Mouse (Mus musculus) activated CD4-positive, CD25-positive, alpha-beta regulatory T cell, adult 4 months (primary cell): ENCODE data around the gene Map3k21. TPM values are rescaled to one million over a fixed set of nuclear protein-coding genes. Genes with fewer than 3 reads are reported as not detected.
A peak's percentile ranks its signal among the peaks of the same experiment; 100 is the strongest.

Source experiments
- ATAC-seq: one replicate; pipeline ENCODE4 v1.8.0; 2017
- polyA plus RNA-seq, 2 experiments: library from polyadenylated mRNA; unstranded; fragments of 100-300 nt; shearing (Covaris generic); gene quantifications; one replicate each; pipeline ENCODE4 v1.2.1; 2017

Map3k21 gene
- not detected for polyA plus RNA-seq

DNA sequence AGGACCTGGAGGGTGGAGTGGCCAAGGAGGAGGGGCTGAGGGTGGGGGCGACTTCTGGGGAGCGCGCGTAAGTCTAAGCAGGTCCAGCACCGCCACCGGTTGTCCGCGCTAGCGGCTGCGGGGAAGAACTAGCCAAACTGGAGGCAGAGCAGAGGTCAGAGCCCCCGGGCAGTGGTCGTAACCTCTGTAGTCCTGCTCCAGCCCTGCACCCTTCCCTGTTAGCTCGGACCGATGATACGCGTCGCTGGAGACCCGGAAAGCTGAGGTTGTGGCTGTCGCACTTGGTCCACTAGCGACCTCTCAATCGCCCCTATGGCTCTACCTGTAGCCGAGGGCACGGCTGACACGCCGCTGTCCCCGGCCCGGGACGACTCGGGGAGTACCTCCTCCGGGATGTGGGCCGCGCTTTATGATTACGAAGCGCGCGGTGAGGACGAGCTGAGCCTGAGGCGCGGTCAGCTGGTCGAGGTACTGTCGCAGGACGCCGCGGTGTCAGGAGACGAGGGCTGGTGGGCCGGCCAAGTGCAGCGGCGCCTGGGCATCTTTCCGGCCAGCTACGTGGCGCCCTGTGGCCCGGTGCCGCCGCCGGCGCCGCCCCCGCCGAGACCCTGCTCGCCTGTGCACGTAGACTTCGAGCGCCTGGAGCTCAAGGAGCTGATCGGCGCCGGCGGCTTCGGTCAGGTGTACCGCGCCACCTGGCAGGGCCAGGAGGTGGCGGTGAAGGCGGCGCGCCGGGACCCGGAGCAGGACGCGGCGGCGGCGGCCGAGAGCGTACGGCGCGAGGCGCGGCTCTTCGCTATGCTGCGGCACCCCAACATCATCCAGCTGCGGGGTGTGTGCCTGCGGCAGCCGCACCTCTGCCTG lies at the start of gene Map3k21:
TSS of gene Map3k21 (plus strand) at position 86 of the 864 bp plus-strand sequence.
- ATAC-seq, result no peak

- no peak for ATAC-seq
These were observed 44.1 kb upstream of the Map3k21 start for GRCm38 (mm10) chr8:125866125-125866524.

- no peak for ATAC-seq
These were observed 41.7 kb upstream of the Map3k21 start for GRCm38 (mm10) chr8:125868552-125868951.

DNA sequence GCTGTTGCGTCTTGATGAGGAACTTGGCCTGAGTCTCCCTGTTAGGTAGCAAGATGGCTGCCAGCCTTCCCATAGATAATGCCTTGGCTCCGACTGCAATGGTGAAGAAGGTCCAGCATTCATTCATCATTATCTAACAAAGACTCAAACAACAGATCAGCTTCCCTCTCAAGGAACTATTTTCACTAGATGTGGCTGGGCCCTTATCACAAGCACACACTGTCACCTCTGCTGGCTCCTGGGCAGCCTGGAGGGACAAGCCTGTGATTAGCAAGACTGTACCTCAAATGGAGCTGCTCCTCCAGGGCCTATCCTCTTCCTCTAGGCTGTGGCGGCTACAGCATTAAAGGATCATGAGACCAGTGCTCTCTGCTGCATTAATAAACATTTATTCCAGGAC lies 40.5 kb upstream of the Map3k21 start:
- ATAC-seq, result no peak

DNA sequence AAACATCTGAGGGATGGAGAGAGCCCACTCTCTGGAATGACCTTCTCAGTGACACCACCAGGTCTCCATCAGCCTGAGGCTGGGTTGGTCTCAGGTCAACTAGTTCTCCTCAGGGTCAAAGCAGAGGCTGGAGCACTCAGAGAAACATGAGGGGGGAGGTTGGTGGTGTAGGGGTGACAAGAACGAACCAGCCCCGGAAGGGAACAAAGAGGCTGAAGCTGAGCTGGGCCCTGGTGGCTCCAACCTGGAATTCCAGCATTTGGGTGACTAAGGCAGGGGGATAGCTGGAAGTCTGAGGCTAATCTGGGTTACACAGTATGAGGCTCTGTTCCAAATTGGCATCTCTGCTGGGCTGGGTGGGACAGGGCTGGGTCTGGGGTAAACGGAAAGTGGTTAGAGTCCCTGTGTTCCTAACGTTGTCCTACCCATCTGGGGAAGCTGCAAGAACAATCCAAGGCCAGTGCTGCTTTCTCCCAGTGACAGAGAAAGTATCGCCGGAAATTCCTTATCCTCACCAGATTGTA lies 40.0 kb upstream of the Map3k21 start:
- no peak for ATAC-seq

DNA sequence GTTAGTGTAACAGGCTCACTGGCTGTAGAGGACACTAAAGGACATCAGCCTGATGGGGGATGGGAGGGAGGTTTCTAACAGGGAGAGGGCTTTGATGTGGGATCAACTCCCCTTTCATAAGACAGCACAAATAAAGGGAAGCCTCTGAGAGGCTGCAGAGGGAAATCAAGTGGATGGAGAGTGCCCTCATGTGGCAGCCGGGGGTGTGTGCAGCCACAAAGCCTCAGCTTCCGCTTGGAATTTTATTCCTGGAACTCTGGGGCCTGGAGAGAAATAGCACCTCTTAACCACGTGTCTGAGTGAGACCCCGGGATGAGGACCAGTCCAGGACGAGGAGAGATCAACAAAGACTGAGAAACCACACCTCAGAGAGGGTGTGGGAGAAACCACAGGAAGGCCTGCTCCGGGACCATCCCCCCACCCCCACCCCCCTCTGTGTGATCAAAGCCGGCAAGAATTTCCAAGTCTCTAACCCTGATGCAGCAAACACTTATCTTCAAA lies 39.4 kb upstream of the Map3k21 start:
- ATAC-seq, result peak; percentile 32

GRCm38 (mm10) chr8:125872501-125873249 lies 37.6 kb upstream of the Map3k21 start:
- ATAC-seq, result no peak

GRCm38 (mm10) chr8:125873250-125873534 lies 37.1 kb upstream of the Map3k21 start:
- ATAC-seq, result no peak

DNA sequence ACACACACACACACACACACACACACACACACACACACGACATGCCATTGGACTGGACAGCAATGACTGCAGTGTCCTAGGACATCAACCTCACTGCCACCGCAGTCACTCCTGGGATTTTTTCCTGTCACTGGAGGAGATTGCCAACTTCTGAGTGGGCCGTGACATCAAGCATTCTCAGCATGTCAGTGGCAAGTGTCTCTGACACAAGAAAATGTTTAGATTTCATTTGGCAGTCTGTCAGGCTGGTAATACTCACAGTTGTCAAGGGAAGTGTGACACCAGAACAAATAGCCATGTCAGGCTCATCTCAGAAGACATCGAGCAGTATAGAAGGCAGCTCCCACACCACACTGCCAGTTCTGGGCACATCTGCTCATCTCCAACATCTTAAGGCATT lies 29.8 kb upstream of the Map3k21 start:
- ATAC-seq, result no peak

DNA sequence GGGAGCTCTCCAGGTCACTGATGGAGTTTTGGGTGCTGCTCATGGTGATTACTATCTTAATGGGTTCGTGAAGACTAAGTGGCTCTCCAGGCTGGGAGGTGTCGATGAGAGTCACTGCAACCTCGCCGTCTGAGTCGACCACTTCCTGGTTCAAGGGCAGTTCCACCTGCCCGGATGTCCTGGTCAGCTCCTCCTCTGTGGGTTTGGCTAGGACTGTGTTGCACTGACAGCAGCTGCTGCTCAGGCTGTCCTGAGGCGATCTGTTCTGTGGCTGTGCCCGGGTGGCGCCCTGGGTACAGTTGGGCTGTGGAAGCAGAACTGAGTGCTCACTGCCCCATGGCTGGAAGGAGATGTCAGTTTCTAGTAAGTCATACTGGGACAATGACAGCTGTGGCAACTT lies 22.7 kb upstream of the Map3k21 start:
- ATAC-seq, result no peak

- no peak for ATAC-seq
These were observed 20.3 kb upstream of the Map3k21 start for GRCm38 (mm10) chr8:125889920-125890319.

DNA sequence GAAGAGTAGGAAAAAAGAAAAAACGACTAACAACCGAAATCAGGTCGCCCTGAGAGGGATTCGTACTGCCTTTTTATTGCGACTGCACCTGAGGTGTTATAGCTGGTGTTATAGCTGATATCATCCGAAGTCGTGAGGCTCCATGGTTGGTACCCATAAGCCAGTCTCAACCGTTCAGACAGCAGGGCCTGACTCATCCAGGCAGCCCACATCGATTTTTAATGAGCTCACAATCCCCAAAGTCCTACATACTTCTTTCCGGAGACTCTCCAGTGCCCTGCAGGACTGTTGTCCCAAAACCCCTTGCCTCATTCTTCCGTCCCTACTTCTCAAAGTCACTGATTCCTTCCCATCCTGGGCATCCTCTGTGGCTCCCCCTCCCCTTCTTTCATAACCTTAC lies 12.9 kb upstream of the Map3k21 start:
- no peak for ATAC-seq

- no peak for ATAC-seq
These were observed 12.1 kb upstream of the Map3k21 start, which contains the start of gene Pcnx2 for GRCm38 (mm10) chr8:125897868-125898788. TSS of gene Pcnx2 (minus strand) at chr8:125898317.

DNA sequence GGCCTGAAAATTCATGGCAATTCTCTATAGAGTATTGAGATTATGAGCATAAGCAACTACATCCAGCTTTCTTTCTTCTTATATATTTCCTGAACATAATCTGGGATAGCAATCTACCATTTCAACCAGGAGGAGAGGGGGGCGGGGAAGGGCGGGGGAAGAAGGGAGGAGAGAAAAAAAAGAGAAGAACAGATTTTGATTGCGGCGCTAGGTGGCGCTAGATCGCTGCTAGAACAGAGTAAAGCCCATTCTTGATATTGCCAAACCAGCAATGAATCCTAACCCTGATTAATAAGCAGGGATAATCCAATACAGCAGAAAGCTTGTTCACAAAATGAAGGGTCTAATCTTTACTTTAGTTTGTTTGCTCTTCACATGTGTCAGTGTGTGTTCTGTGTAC lies 11.4 kb upstream of the Map3k21 start:
- no peak for ATAC-seq

- no peak for ATAC-seq
These were observed 9.1 kb upstream of the Map3k21 start for GRCm38 (mm10) chr8:125901167-125901566.

- ATAC-seq, result no peak
These were observed 7.7 kb upstream of the Map3k21 start for GRCm38 (mm10) chr8:125902521-125902920.

GRCm38 (mm10) chr8:125905341-125905740 lies 4.9 kb upstream of the Map3k21 start:
- no peak for ATAC-seq

GRCm38 (mm10) chr8:125907311-125907710 lies 2.9 kb upstream of the Map3k21 start:
- no peak for ATAC-seq

DNA sequence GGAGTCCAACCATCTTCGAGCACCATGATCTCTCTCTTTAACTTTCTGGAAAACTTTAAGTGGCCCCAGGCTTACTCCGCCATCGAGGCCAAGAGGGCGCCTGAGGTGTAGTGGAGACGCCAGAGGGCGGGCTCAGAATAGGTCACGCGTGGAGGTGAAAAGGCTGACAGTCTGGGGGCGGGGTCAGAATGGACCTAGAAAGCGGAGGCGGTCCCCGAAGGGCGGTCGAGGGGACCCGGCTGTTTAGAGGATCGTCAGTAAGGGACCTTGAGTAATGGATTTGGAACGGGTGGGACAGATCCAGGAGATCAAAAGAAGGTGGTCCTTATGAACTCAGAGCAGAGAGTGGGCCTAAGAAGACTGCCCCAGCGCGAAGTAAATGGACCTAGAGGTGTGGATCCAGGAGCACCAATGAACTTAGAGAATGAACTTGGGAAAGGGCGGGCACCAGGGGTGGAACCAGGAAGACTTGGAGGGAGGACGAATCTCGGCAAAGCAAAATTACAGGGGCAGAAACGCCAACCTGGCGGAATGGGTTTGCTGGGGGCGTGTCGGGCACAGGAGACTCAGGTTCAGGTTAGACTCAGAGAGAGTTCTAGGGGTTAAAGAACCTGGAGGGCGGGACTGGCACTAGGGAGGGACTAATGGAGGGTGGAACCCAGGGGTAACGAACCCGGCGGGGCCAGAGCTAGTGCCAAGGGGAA lies 437 bp upstream of the Map3k21 start:
- ATAC-seq, result no peak

GRCm38 (mm10) chr8:125911229-125911580 lies 955 bp downstream of the Map3k21 start:
- ATAC-seq, result no peak

DNA sequence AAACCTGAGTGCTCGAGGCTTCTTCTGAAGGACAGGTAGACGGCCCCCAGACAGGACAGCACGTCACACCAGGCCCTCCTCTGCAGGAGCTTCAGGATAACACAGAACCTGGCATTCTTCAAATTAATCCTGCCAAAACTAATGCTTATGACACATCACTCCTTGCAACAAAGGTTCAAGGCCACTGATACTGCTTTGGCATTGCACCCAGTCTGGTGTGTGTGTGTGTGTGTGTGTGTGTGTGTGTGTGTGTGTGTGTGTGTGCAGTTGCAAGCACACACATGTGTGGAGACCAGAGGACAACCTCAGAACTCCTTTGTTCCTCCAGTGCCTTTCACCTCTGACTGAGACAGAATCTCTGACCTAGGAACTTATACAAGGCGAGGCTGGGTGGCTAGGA lies 3.0 kb downstream of the Map3k21 start:
- no peak for ATAC-seq

- ATAC-seq, result no peak
These were observed 4.1 kb downstream of the Map3k21 start for GRCm38 (mm10) chr8:125914386-125914785.
